Mouse (Mus musculus) liver, embryonic 18 days (tissue): ENCODE results near the gene Zfp551. TPM values are rescaled to one million over a fixed set of nuclear protein-coding genes. Genes with fewer than 3 reads are reported as not detected.

ENCODE experiments used
- polyA plus RNA-seq: library from polyadenylated mRNA; depleted of rRNA; stranded (reverse); fragments of >200 nt; gene quantifications from 2 replicates; pipeline ENCODE4 v1.2.3, GENCODE M21; 2012; rRNA removed

The Zfp551 gene
- polyA plus RNA-seq = 0.36 and 0.41 TPM in 2 replicates

GRCm38 (mm10) chr7:12422245-12422849 lies at the start of gene Zfp551:
Gene Zfp551 (minus strand): TSS chr7:12422751.

GRCm38 (mm10) chr7:12369173-12369572 lies 53.4 kb downstream of the Zfp551 start, which contains the start of gene Vmn1r84:
Gene Vmn1r84 (minus strand): TSS chr7:12369273.

Other genes starting within 250 kb of the Zfp551 start
- gene Vmn1r80, start 233.5 kb downstream of the Zfp551 start, polyA plus RNA-seq = not detected in 2 replicates
- gene Vmn1r81, start 154.5 kb downstream of the Zfp551 start, polyA plus RNA-seq = not detected in 2 replicates
- not detected in 2 replicates for gene Vmn1r82, start 122.3 kb downstream of the Zfp551 start, polyA plus RNA-seq
- gene Vmn1r83, start 93.3 kb downstream of the Zfp551 start, polyA plus RNA-seq = not detected in 2 replicates
- not detected in 2 replicates for gene Vmn1r84, start 53.5 kb downstream of the Zfp551 start, polyA plus RNA-seq
- 1.7 and 1.9 TPM in 2 replicates for gene Zfp606, start 55.5 kb upstream of the Zfp551 start, polyA plus RNA-seq
- gene 2900092C05Rik, start 89.8 kb upstream of the Zfp551 start, polyA plus RNA-seq = not detected in 2 replicates
- not detected in 2 replicates for gene Vmn2r53, start 186.0 kb upstream of the Zfp551 start, polyA plus RNA-seq
- gene Vmn2r54, start 217.6 kb upstream of the Zfp551 start, polyA plus RNA-seq = not detected in 2 replicates